Mouse (Mus musculus) c-Kit-positive CD71-negative TER-119-negative erythroid progenitor cells, embryonic 14.5 days (primary cell): ENCODE results near the gene Rpl23.

Experiments used
- DNase-seq: peaks from one replicate; pipeline ENCODE4 v3.0.0-alpha.2; 2013; ENCODE audit warnings: low read depth

Gene Rpl23

DNA sequence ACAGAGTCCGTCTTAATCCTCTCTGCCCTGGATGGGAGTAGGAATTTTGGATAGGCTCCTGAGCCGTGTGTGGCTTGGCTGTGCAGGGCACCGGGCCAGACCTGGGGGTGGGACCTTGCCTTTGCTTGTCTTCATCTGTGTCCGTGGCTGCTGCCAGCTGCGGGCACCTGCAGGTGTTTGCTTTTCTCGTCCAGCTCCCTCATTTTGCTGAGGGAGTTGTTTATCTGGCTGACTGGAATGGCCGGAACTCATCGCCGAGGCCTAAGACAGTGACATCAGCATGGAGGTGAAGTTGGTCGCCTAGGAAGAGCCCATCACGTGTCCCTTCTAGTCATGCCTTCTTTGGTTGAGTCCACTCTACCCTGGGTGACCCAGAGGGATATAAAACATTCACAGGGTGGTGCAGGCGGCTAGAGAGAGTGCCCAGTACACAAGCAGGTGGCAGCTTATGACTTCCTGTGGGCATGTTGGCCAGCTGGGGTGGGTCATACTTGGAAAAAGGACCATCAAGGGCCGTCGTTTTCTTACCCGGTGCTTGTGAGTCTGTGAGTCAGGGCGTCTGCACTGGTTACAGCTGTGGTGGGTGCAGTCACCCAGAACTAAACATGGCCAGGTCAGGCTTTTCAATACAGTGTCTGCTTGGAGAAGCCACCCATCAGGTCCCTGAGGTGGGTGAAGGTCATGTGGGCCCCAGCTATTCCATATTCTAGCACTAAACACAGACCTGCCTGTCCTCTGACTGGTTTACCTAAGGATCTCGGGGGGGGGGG lies 31.7 kb upstream of the Rpl23 start:
- no peak for DNase-seq

DNA sequence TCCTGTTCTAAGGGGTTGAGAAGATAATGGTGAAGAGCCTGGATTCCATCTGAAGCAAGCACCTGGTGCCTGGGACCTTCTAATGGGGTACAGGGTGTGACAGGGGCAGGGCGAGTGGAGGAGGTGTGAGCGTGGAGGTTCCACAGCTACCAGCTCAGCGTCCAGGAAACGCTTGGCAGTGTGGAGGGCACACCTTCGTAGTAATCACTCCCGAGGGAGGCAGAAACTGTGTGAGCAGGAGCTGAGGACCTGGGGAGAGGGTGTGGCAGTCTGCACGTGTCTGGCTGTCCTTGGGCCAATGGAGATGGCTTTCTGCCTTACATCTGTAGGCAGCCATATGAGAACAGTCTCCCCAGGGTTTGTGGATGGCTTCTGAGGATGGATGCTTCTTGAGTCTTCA lies 30.8 kb upstream of the Rpl23 start:
- DNase-seq: no peak

DNA sequence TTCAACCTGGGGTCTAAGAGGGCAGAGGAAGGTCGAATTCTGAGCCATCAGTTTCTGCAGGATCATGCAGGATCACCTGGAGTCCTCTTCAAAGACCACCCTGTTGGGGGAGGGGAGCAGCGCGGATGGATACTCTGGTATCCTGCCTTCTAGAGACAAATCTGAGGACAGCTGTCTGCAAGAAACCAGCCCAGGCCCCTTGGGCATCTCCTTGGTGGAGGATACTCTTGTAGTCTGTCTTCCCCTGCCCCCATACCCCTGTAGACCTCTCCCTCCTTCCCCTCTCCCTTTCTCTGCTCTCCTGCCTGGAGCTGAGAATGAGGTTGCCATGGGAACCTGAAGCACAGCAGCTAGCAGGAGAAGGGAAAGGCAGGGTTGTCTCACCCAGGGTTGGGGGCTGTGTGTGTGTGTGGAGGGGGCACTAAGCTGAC lies 30.3 kb upstream of the Rpl23 start:
- DNase-seq: no peak

DNA sequence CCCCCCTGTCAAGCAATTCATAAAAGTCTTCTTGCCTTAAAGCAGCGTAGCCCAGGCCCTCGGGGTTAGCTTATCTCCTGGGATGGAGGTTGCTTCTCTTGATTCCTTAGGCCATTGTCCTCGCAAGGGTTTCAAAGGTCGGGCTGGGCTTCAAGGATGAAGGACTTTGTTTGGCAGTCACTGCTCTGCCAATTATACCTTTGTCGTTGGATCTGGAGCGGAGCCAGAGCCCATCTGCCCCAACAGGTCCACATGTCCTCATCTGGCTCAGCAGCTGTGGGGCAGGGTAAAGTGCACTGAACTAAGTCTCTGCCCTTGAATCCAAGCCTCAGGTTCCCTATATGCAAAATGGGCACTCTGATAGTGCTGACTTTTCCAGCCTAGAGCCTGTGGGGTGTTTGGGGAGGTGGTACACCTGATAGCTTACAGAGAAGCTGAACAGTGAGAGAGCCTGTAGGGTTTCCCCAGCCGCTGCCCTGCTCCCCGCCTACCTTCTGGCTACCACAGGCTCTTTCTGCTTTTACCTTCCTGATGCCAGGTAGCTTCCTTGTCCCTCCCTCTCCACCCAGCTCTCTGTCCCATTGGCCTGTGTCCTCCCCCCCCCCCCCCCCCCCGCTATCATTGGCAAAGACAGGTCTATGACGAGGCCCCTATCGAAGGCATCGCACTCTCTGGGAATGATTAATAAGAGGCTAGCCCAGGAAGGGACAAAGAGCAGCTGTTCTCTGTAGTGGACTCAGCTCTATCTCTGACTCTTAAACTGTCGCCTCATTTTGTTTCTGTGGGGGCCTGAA lies 29.5 kb upstream of the Rpl23 start:
- no peak for DNase-seq

DNA sequence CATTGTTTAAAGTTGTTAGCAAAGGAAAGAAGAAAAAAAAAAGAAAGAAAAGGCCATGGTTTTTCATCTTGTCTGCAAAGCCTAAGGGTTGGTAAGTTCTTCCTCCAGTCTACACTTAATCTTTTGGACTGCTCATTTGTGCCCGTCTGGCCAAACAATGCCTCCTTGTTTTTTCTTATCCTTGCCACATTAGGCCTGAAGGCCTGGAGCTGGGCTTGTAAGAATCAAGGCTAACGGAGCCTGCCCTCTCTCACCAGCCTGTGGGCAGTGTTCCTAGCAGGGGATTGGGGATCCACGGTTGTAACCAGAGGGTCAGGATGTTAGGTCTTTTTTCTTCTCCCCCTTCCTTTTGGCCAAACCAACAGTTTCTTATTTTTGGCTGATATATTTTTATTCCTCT lies 28.7 kb upstream of the Rpl23 start:
- no peak for DNase-seq

DNA sequence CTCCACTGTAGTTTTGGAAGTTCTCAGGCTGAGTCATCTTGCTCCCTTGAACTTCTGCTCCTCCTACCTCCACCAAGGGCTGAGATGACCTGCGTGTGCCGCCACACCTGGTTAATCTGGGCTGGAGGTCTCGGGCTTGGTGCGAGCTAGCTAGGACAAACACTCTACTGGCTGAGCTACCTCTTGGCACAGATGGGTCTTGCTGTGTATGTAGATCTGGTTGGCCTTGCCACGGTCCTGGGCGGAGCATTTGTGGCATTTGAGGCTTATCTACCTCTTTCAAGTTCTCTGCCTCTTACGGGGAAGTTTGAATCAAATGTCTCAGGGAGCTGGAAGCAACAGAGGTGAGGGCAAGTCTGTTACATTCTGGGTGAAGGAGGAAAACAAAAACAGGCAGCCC lies 28.1 kb upstream of the Rpl23 start:
- DNase-seq: no peak

DNA sequence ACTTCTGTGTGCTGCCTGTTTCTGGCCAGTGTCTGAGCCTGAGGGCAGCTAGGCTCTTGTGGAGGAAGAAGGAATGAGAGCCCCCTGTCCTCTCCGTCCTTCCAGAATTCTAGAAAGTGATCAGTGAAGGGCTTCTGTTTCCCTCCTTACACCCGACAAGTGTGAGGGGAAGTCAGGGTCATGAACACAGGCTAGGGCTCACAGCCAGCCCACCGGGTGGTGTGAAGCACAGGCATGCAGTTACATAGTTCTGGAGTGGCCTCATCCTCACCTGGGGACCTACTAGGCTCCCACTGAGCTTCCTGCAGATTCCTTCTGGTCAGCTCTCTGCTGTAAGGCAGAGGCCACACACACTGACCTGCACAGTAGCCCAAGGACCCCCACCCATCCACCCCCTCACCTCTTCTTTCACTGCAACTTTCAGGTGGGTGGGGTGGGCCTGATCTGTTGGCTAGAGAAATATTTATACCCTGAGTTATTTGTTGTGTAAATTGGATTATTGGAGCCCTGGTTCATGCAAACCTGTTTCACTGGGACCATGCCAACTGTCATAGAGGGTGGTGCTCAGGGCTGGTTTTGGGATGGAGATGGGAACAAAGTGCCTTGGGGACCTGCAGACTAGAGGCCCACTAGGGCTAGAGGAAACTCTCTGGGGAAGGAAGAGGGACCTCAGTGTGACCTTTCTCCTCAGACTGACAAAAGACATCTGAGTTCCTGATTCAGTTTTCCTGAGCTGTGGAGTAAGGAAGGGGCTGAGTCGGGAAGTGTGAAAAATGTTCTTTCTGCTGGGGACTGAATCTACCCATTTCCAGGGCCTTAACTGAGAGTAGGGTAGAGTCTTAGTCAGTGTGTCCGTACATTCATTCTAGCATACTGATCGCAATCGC lies 27.2 kb upstream of the Rpl23 start:
- DNase-seq: no peak

DNA sequence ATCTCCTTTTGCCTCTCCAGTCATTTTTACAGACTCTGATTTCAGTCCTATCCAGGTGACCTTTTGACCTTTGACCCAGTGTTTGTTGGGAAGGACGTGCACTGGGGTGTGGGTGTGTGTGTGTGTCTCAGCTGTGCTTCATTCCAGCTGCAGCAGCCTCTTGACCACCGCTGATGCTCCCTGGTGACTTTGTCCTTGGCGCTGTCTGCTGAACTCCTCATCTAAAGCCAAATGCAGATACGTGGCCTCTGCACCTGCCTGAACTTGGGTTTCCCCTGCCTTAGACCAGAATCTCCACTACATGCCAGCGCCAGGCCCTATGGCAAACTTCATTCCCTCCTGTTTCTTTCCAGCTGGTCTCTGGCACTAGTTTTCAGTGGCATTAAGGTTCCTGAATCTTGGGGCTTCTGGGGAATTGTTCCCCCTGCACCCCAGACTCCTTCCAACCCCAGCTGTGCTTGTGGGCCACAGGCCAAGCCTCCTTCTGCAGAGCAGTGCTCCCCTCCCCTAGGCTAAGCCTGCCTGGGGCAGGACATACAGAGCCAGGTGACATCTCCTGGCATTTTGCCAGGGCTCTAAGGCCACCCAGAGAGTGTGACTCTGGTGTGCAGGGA lies 26.5 kb upstream of the Rpl23 start:
- no peak for DNase-seq

DNA sequence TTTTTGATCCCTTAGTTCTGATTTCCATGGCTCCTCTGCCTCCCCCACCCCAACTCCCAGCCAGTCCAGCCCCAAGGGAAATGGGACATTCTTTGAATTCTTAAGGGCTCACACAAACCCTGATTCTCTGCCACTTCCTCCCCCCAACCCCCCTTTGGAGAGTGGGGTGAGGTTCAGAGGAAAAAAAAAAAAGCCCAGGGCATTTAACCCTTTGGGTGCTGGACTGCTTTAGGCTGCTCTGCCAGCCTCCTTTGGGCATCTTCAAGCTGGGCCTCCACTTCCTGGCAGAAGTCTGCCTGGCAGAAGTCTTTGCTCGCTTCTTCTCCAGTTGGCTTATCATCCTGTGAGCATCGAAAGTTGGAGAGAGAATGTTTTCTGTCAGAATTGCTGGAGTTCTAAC lies 25.9 kb upstream of the Rpl23 start:
- DNase-seq: no peak

DNA sequence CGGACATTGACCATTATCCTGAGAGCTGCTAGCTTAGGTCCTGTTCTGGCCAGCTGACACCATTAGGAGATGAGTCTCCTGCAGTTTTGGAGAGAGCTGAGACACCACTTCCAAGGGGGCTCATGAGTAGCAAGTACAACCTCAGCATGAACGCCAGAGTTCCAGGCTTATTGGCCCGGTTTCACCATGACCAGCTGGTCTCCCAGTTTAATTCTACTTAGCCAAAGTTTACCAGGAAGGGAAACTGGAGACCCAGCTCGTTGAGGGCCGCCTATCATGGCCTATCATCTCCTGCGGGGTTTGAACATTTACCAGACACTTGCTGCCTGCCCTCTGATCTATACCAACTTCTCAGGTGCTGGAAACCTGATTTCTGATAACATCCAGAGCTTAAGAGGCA lies 25.4 kb upstream of the Rpl23 start:
- no peak for DNase-seq

DNA sequence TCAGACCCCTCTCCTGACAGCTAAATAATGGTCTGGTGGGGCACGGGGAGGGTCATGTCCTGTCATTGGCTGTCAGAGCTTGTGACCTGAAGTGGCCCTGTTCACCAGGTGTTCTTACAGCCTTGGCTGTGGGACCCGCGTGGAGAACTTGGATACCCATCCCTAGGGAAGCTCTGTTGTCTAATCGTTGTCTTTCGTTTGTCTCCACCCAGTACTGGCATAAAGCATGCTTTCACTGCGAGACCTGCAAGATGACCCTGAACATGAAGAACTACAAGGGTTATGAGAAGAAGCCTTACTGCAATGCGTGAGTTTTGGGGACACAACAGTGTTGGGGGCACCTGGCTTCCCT lies 24.4 kb upstream of the Rpl23 start:
- DNase-seq: no peak

DNA sequence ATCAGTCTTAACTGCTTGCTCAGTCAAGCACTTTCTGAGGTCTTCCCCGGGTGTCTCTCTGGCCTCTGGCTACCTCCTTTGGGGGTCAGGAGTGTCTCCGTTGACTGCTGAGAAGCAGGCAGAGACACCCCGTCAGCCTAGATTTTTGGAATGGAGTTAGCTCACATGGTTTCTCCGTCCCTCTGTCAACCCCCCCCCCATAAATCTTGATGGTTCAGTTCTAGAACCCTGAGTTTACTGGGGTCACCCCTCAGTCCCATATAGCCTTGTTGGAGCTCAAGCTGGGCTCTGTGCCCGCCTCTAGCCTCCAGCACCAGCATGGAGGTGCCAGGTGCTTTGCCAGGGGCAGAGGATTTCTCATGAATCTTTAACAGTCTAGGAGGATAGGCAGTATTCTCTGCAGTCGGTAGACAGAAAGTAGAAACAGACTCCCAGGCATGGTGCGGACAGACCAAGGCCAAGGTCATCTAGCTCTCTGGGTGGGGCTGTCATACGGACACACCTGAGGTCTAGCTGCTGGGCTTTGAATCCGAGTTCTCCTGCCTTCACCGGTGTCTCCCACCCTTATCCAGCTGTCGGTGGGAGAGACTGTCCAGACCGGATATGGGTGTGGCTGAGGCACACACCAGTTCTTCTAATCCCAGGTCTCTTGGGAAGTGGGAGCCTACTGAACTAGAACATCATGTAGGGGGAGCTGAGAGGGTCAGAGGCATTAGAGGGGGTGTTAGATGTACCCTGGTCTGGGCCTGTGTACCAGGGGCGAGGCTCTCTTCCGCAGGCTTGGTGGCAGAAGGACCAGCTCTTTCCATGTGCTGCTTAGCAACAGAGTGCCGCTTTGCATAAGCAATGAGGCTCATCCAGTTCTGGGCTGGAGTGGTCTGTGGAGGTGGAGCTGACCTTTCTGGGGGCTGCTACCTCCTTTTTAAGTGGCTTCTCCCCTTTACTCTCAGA lies 23.7 kb upstream of the Rpl23 start:
- DNase-seq: no peak

DNA sequence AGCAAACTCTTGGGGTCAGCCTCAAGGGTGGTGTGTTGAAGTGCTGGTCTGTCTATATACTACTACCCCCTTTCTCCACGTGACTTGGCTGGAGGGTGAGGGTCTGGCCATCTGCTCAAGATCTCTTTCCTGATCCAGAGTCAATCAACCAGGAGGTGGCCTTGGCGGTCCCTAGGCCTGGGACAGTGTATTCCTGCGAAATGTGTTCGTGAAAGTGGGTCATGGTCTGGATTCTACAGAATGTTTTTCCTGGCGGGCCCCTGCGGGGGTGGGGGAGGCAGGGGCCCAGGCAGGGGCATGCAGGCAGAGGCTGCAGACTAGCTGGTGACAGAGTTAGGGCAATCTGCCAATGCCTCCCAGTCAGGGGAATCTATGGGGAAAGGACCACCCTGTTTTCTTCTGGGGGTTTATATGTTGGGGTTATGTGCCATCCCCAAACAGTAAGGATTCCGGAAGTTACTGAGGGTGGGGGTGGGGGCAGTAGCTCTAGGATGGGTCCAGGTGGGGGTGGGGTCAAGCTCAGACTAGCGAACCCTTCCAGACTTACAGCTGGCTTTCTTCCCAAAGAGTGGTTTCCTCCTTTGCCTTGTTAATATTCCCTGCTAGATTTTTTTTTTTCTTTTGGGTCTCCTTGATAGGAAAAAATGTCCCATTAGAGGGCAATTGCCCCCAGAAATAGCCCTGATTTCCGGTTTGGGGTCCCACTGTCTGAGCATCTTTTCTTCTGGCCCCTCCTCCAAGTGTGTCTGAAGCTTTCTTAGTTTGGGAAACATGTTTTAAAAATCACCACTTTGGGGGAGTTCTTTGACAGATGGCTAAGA lies 22.8 kb upstream of the Rpl23 start:
- DNase-seq: no peak

DNA sequence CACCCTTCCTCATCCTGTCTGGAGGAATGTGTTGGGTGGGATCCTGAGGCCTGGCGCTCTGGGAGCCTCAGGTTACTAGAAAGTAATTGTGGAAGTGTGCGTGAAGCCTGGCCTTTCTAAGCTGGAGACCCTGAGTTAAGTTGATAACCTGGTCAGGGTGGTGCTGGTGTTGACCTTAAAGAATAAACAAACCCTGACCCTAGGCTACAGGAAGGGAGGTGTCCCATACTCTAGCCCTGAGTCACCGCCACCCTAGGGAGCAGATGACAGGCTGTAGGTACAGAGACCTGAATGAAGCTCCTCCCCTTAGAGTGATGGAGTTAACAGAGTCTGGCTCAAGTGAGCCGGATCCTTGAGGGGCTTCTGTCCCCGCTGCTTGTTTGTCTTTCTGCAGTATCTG lies 21.6 kb upstream of the Rpl23 start:
- no peak for DNase-seq

DNA sequence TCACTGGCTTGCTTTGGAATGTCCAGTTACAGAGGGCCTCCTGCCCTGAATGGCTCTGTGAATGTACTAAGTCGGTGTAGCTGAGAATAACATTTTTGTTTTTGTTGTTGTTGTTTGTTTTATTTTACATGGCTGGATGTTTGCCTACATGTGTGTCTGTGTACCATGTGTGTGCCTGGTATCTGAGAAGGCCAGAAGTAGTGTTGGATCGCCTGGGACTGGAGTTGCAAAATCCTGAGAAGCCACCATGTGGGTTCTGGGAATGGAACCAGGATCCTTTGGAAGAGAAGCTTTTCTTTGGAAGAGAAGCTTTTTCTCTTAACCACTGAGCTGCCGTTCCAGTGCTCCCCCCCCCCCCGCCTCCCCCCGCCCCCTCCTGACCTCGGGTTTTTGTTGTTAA lies 20.3 kb upstream of the Rpl23 start:
- DNase-seq: no peak

DNA sequence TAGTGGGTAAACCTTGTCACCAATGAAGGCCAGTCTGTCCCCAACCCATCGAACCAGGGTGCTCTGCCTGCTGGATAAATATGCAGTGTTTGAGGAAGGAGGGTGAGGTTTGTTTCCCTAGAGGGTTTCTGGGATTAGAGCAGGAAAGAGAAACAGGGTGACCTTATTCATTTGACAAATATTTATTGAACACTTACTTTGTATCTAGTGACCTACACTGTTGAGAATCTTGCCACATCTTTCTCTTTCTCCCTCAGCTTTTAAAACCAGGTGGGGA lies 19.9 kb upstream of the Rpl23 start:
- no peak for DNase-seq

DNA sequence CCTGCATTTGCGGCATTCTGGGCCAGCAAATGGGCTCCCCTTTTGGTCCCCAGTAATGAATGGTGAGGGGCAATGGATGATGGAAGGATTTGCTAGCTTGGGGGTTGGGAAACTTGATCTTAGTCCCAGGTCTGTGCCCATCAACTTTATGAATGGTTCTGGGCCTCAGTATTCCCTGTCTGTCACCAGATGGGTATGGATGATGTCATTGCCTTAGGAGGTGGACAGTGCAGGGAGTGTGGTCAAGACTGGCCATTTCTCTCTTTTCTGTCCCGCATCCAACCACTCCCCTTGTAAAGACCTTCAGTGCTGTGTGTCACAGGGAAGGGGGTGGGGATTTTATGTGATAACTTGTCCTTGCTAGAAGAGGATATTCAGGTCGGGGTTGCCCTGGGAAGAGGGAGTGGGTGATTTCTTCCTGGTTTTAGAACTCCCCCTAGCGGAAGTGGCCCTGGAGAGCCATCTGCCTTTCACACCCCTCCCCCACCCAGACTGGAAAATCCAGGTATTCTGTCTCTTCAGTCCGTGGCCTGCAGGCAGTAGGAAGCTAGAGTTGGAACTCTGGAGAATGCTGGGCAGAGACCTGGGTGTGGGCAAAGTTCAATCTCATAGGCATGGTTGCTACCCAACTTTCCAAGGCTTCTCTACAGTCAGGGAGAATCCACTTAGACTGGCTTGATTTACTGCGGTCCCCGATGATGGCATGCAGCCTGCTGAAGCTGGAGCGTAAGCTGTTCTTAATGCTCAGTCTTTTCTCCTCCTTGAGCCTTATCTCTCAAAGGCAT lies 19.4 kb upstream of the Rpl23 start:
- no peak for DNase-seq

DNA sequence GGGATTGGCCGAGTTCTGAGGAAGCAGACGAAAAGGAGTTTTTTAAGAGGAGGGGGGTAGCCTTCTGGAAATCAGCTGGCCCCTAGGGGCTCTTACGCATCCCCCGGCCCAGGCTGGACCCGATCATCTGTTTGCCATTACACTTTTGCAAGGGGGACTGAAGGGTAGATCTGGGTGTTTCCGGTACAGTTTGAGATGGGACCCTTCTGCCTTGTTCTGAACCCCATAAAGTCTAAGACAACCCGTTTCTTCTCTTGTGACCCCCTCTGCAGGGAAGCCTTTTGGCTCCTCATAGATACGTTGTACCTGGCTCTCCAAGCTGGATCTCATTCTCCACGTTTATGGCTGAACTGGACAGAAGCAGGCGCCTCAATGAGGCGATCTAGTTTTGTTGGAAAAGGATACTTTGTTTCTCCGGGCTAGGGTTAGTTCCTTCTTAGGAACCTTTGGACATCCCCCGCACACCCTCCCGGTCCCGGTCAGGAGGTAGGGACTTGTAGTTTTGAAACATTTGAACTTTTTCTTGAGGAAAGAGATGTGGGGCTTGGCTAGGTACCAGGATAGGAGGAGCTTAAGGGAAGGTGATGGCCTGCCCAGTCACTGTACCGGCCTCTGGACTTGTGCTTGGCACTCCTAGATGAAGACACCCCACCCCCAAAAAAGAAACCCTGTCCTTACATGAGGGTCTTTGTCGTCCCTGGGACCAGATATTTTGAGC lies 18.6 kb upstream of the Rpl23 start:
- no peak for DNase-seq
